ENCODE assay signal across 8 mouse cellular contexts in the genomic region with DNA sequence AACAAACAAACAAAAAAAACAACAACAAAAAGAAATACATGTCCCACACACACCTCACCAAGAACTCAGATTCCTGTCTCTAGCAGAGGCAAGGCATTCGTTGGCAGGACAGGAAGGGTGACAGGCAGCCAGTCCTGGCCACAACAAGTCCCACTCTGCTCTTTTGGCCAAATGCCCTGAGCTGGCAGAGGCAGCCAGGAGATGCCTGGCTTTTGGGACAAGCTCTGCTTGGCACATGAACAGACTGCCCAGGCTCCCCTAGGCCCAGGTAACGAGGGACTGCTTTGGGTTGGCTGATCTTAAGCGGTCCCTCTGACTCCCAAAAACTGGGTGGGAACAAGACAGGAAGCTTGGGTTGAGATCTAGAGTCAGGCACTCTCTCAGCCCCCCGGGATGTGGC. TPM values are rescaled to one million over a fixed set of nuclear protein-coding genes. Genes with fewer than 3 reads are reported as not detected.
DNase-seq lines count a peak whose midpoint lies in the region; ATAC-seq and TF ChIP-seq lines count a peak whose summit lies in the region.

No protein-coding gene starts in this region.

- DNase-seq in 3T3-L1 (ENCODE audit: low read depth, low spot score) (peak; percentile 43), NIH3T3 (ENCODE audit: low read depth) (peak; percentile 25)
- peak; percentile 55 for DNase-seq in heart, postnatal 0 days (ENCODE audit: low spot score)
- peak; percentile 70 to 82 for DNase-seq in kidney, postnatal 36 days
- peak; percentile 68 for DNase-seq in midbrain, postnatal 0 days (ENCODE audit: low spot score)
- DNase-seq in layer of hippocampus, adult 18-20 months (ENCODE audit: low spot score in 2 of 2) = no peak
- DNase-seq in right cerebral cortex, postnatal 14 days = no peak

- H3K9ac ChIP-seq in embryonic facial prominence, embryonic 15.5 days = peak overlapping the region; percentile 79
- H3K9ac ChIP-seq in heart, postnatal 0 days (replicated peaks; ENCODE audit: low read depth, low read length) = peak overlapping the region; percentile 86; the same call in 1 of the 2 replicates
- H3K9ac ChIP-seq in midbrain, postnatal 0 days (replicated peaks; ENCODE audit: low read length, poor library complexity, severe bottlenecking) = peak overlapping the region; percentile 83; the same call in 1 of the 2 replicates

- peak overlapping the region; percentile 90 for H3K4me2 ChIP-seq in embryonic facial prominence, embryonic 15.5 days (replicated peaks)
- H3K4me2 ChIP-seq in heart, postnatal 0 days (ENCODE audit: low read depth, low read length) = peak overlapping the region; percentile 99
- peak overlapping the region; percentile 94 for H3K4me2 ChIP-seq in midbrain, postnatal 0 days (ENCODE audit: low read depth, low read length, poor library complexity, severe bottlenecking)

- H3K27me3 ChIP-seq in embryonic facial prominence, embryonic 15.5 days = no peaks in the 10 kb centered on the region
- H3K27me3 ChIP-seq in heart, postnatal 0 days (ENCODE audit: control insufficient read depth, insufficient read depth, low read length) = no peaks in the 10 kb centered on the region
- H3K27me3 ChIP-seq in midbrain, postnatal 0 days (ENCODE audit: insufficient read depth, low read length) = no peaks in the 10 kb centered on the region

- H3K36me3 ChIP-seq in embryonic facial prominence, embryonic 15.5 days = no peaks in the 10 kb centered on the region; the same call in 1 of the 2 replicates
- peaks cover 2% of the 10 kb centered on the region; the same call in 1 of the 2 replicates for H3K36me3 ChIP-seq in heart, postnatal 0 days (replicated peaks; ENCODE audit: control insufficient read depth, insufficient read depth, low read length)
- H3K36me3 ChIP-seq in midbrain, postnatal 0 days (ENCODE audit: insufficient read depth, low read length) = peaks cover 3% of the 10 kb centered on the region; the same call in 1 of the 2 replicates

- H3K27ac ChIP-seq in embryonic facial prominence, embryonic 15.5 days (replicated peaks) = no peak overlapping the region
- peak overlapping the region; percentile 88 for H3K27ac ChIP-seq in heart, postnatal 0 days (ENCODE audit: low read depth)
- no peak overlapping the region for H3K27ac ChIP-seq in midbrain, postnatal 0 days (ENCODE audit: low read depth, low read length)

- no peaks in the 10 kb centered on the region for H3K9me3 ChIP-seq in embryonic facial prominence, embryonic 15.5 days (replicated peaks)
- no peaks in the 10 kb centered on the region for H3K9me3 ChIP-seq in heart, postnatal 0 days (replicated peaks; ENCODE audit: control insufficient read depth, low read length)
- H3K9me3 ChIP-seq in midbrain, postnatal 0 days (ENCODE audit: low read length) = no peaks in the 10 kb centered on the region

- TF ChIP-seq CTCF in heart, postnatal 0 days (IDR thresholded peaks at IDR 0.05; ENCODE audit: low read depth) = no peak
- no peak for TF ChIP-seq CTCF in midbrain, postnatal 0 days (IDR thresholded peaks at IDR 0.05)

- 15% methylated on average over 4 of the region's 4 CpGs for WGBS in embryonic facial prominence, embryonic 15.5 days
- 12% methylated on average over 4 of the region's 4 CpGs for WGBS in heart, postnatal 0 days
- WGBS in midbrain, postnatal 0 days = 50% methylated on average over 4 of the region's 4 CpGs

- no peak for ATAC-seq in embryonic facial prominence, embryonic 15.5 days (ENCODE audit: insufficient number of reproducible peaks, low FRiP score, low TSS enrichment, low read depth)
- peak; percentile 21; the same call in 1 of the 2 replicates for ATAC-seq in heart, postnatal 0 days (ENCODE audit: insufficient read depth, low read depth)
- no peak for ATAC-seq in midbrain, postnatal 0 days (ENCODE audit: low FRiP score)

- peaks cover 59% of the 10 kb centered on the region for H3K4me1 ChIP-seq in embryonic facial prominence, embryonic 15.5 days
- H3K4me1 ChIP-seq in heart, postnatal 0 days (ENCODE audit: control insufficient read depth, insufficient read depth) = peaks cover 54% of the 10 kb centered on the region
- peaks cover 34% of the 10 kb centered on the region for H3K4me1 ChIP-seq in midbrain, postnatal 0 days (ENCODE audit: insufficient read depth, low read length)

- TF ChIP-seq EP300 in heart, postnatal 0 days (IDR thresholded peaks at IDR 0.05; ENCODE audit: low read depth) = no peak

- peak overlapping the region; percentile 87 for H3K4me3 ChIP-seq in embryonic facial prominence, embryonic 15.5 days (replicated peaks)
- peak overlapping the region; percentile 90 for H3K4me3 ChIP-seq in heart, postnatal 0 days (ENCODE audit: low read depth, low read length)
- peak overlapping the region; percentile 96 for H3K4me3 ChIP-seq in midbrain, postnatal 0 days (ENCODE audit: low read depth, low read length)

RNA-seq across cellular contexts. Expression of a gene that starts 1.3 kb away (rescaled TPM):
- 27.7 and 28.8 TPM in 2 replicates for polyA plus RNA-seq in embryonic facial prominence, embryonic 15.5 days (2015; fragmentation: Nextera tagmentation; extraction: Ambion mirVana)
- 64.7 and 80.0 TPM in 2 replicates for total RNA-seq in heart, postnatal 0 days (2014; rRNA removed; ENCODE audit: low replicate concordance)
- 38.8 and 43.0 TPM in 2 replicates for polyA plus RNA-seq in heart, postnatal 0 days (2015; fragmentation: Nextera tagmentation; extraction: Ambion mirVana)
- total RNA-seq in midbrain, postnatal 0 days (2014; rRNA removed) = 55.2 and 67.8 TPM in 2 replicates
- 44.8 and 48.5 TPM in 2 replicates for polyA plus RNA-seq in midbrain, postnatal 0 days (2015; fragmentation: Nextera tagmentation; extraction: Ambion mirVana)
- 10 to 100 TPM; 68.1 to 73.2 TPM for total RNA-seq in layer of hippocampus, adult 18-20 months (2021)

RNA-seq across cellular contexts. Expression of a gene that starts 34.2 kb away (rescaled TPM):
- 5.0 and 5.9 TPM in 2 replicates for polyA plus RNA-seq in embryonic facial prominence, embryonic 15.5 days (2015; fragmentation: Nextera tagmentation; extraction: Ambion mirVana)
- total RNA-seq in heart, postnatal 0 days (2014; rRNA removed; ENCODE audit: low replicate concordance) = 2.3 and 14.8 TPM in 2 replicates
- polyA plus RNA-seq in heart, postnatal 0 days (2015; fragmentation: Nextera tagmentation; extraction: Ambion mirVana) = 1.3 and 1.4 TPM in 2 replicates
- total RNA-seq in midbrain, postnatal 0 days (2014; rRNA removed) = 15.9 and 18.5 TPM in 2 replicates
- 9.7 and 10.4 TPM in 2 replicates for polyA plus RNA-seq in midbrain, postnatal 0 days (2015; fragmentation: Nextera tagmentation; extraction: Ambion mirVana)
- 10 to 100 TPM; 21.4 to 26.3 TPM for total RNA-seq in layer of hippocampus, adult 18-20 months (2021)

RNA-seq across cellular contexts. Expression of a gene that starts 37.5 kb away (rescaled TPM):
- polyA plus RNA-seq in embryonic facial prominence, embryonic 15.5 days (2015; fragmentation: Nextera tagmentation; extraction: Ambion mirVana) = 10.8 TPM in 2 replicates
- 3.0 and 9.8 TPM in 2 replicates for total RNA-seq in heart, postnatal 0 days (2014; rRNA removed; ENCODE audit: low replicate concordance)
- polyA plus RNA-seq in heart, postnatal 0 days (2015; fragmentation: Nextera tagmentation; extraction: Ambion mirVana) = 13.3 and 15.1 TPM in 2 replicates
- total RNA-seq in midbrain, postnatal 0 days (2014; rRNA removed) = 16.6 and 19.8 TPM in 2 replicates
- 32.7 and 34.8 TPM in 2 replicates for polyA plus RNA-seq in midbrain, postnatal 0 days (2015; fragmentation: Nextera tagmentation; extraction: Ambion mirVana)
- 10 to 100 TPM; 31.4 to 34.2 TPM for total RNA-seq in layer of hippocampus, adult 18-20 months (2021)

Comparison
In these comparisons a context has a peak if more than half of its experiments do, and no peak if none do; other contexts are left out.
1. DNase-seq: peak in 3T3-L1 (single experiment), NIH3T3 (single experiment), heart, postnatal 0 days (single experiment), kidney, postnatal 36 days (2 of 2) and midbrain, postnatal 0 days (single experiment); none in layer of hippocampus, adult 18-20 months (0 of 2) and right cerebral cortex, postnatal 14 days (single experiment).
2. Peak in every context shown above with its lines, with median percentiles within 50 percentile points of each other: H3K4me2 ChIP-seq, H3K4me3 ChIP-seq and H3K9ac ChIP-seq.